Mouse (Mus musculus): ENCODE data around the gene Tmem108.

The Tmem108 gene

GRCm38 (mm10) chr9:103580186-103580585 is 181.5 kb downstream of the Tmem108 start:
- no peak for DNase-seq

GRCm38 (mm10) chr9:103579411-103580026 is 182.1 kb downstream of the Tmem108 start:
- DNase-seq = peak; percentile 95

- DNase-seq = no peak
These were observed 183.9 kb downstream of the Tmem108 start for GRCm38 (mm10) chr9:103577731-103578130.

GRCm38 (mm10) chr9:103577181-103577580 is 184.5 kb downstream of the Tmem108 start:
- DNase-seq = no peak

GRCm38 (mm10) chr9:103575901-103576300 is 185.7 kb downstream of the Tmem108 start:
- no peak for DNase-seq

GRCm38 (mm10) chr9:103573994-103574750 is 187.5 kb downstream of the Tmem108 start:
- DNase-seq = no peak

GRCm38 (mm10) chr9:103570158-103570741 is 191.4 kb downstream of the Tmem108 start:
- no peak for DNase-seq

- no peak for DNase-seq
These were observed 192.7 kb downstream of the Tmem108 start for GRCm38 (mm10) chr9:103568983-103569382.

GRCm38 (mm10) chr9:103565186-103565585 is 196.5 kb downstream of the Tmem108 start:
- no peak for DNase-seq

- no peak for DNase-seq
These were observed 197.6 kb downstream of the Tmem108 start for GRCm38 (mm10) chr9:103563864-103564610.

GRCm38 (mm10) chr9:103562063-103562462 is 199.6 kb downstream of the Tmem108 start:
- no peak for DNase-seq

GRCm38 (mm10) chr9:103558741-103559140 is 202.9 kb downstream of the Tmem108 start:
- DNase-seq = no peak

GRCm38 (mm10) chr9:103558240-103558639 is 203.4 kb downstream of the Tmem108 start:
- DNase-seq = no peak

GRCm38 (mm10) chr9:103557085-103557484 is 204.6 kb downstream of the Tmem108 start:
- no peak for DNase-seq

- no peak for DNase-seq
These were observed 206.3 kb downstream of the Tmem108 start for GRCm38 (mm10) chr9:103555334-103555733.

GRCm38 (mm10) chr9:103550661-103551248 is 210.9 kb downstream of the Tmem108 start:
- DNase-seq = no peak

- DNase-seq = no peak
These were observed 212.5 kb downstream of the Tmem108 start for GRCm38 (mm10) chr9:103549178-103549577.

GRCm38 (mm10) chr9:103548606-103549005 is 213.0 kb downstream of the Tmem108 start:
- no peak for DNase-seq

- no peak for DNase-seq
These were observed 214.7 kb downstream of the Tmem108 start for GRCm38 (mm10) chr9:103546695-103547645.

GRCm38 (mm10) chr9:103545729-103546128 is 215.9 kb downstream of the Tmem108 start:
- no peak for DNase-seq

GRCm38 (mm10) chr9:103545271-103545670 is 216.4 kb downstream of the Tmem108 start:
- no peak for DNase-seq

- DNase-seq = no peak
These were observed 217.0 kb downstream of the Tmem108 start for GRCm38 (mm10) chr9:103544599-103544998.
